Mouse (Mus musculus): Measurements from ENCODE around the gene Txlnb.

DNA sequence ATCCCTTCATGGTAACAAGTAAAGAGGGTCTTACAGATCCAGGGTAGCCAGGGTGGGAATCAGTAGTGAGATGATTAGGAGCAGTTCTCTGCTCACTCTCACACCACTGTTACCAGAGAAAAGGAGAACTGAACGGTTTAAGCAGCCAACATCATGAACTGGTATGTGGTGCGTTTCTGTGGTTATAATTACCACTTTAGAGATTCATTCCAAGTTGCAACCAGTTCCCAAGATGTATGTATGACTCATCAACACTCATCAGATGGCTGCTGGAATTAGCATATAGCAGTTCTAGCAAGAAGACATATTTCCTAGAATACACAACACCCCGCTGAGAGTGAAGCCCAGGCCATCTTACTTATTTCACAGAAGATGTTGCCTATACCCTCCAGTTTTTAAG lies 46.0 kb downstream of the Txlnb start:
- no peak for TF ChIP-seq CTCF (conservative IDR thresholded peaks at IDR 0.05; ENCODE audit: low read length)
- TF ChIP-seq POU5F1 (IDR thresholded peaks at IDR 0.05; ENCODE audit: borderline replicate concordance, low read length) = no peak
